Mouse (Mus musculus) kidney, adult 2 months (tissue): Measurements from ENCODE around the gene Ldhal6b. TPM values are rescaled to one million over a fixed set of nuclear protein-coding genes. Genes with fewer than 3 reads are reported as not detected.

Experiments
- DNase-seq: peaks from one replicate; pipeline ENCODE4 v3.0.0; 2021
- H3K27ac ChIP-seq: fragments of 200-500 bp; 2 replicates; pipeline ENCODE4 v1.5.1; 2012; ENCODE audit warnings: low read depth, low read length, control low read depth, inconsistent platforms; ENCODE audit not compliant: insufficient read depth
- H3K27me3 ChIP-seq: fragments of 200-500 bp; replicated peaks from 2 replicates; pipeline ENCODE4 v1.6.1; 2012; ENCODE audit warnings: mild to moderate bottlenecking, moderate library complexity, low read length, inconsistent platforms; ENCODE audit not compliant: control insufficient read depth, insufficient read depth
- H3K36me3 ChIP-seq: fragments of 200-500 bp; 2 replicates; pipeline ENCODE4 v1.6.1; 2012; ENCODE audit warnings: mild to moderate bottlenecking, moderate library complexity, low read length, inconsistent platforms; ENCODE audit not compliant: control insufficient read depth, insufficient read depth
- H3K4me1 ChIP-seq: fragments of 200-500 bp; 2 replicates; pipeline ENCODE4 v1.6.1; 2011; ENCODE audit warnings: low read length; ENCODE audit not compliant: control insufficient read depth, insufficient read depth
- H3K4me3 ChIP-seq: fragments of 200-500 bp; 2 replicates; pipeline ENCODE4 v1.5.1; 2011; ENCODE audit warnings: mild to moderate bottlenecking, low read depth, low read length, control low read depth; ENCODE audit not compliant: insufficient read depth
- CTCF ChIP-seq: fragments of 200-500 bp; conservative IDR thresholded peaks from 2 replicates; pipeline ENCODE4 v1.5.1; 2011; ENCODE audit warnings: low read depth, mild to moderate bottlenecking, control low read depth, low read length, moderate library complexity, mixed read lengths; ENCODE audit not compliant: insufficient read depth, insufficient read length
- POLR2A ChIP-seq: fragments of 200-500 bp; IDR thresholded peaks from one replicate; pipeline ENCODE4 v1.6.1; 2011; ENCODE audit warnings: low read depth, low read length, control low read depth
- WGBS: fragments of 180-500 bp; shearing (Covaris S2); methylation state at CpG from one replicate; pipeline ENCODE4 v1.1.7; 2018; 5-methylcytosine and 5-hydroxymethylcytosine counted together
- polyA plus RNA-seq: library from polyadenylated mRNA; depleted of rRNA; stranded (reverse); fragments of >200 nt; gene quantifications from 2 replicates; pipeline ENCODE4 v1.2.3, GENCODE M21; 2012

The Ldhal6b gene
- polyA plus RNA-seq, 1 experiment, result 0.27 TPM

GRCm38 (mm10) chr17:5410336-5410735, 8.2 kb downstream of the Ldhal6b start:
- WGBS, result 80% methylated on average over 4 of the region's 4 CpGs

GRCm38 (mm10) chr17:5407030-5407429, 11.5 kb downstream of the Ldhal6b start:
- no peak for TF ChIP-seq CTCF
- no peak for TF ChIP-seq POLR2A
- H3K27me3 ChIP-seq, result no peaks in the 10 kb centered on the region
- H3K27ac ChIP-seq, result no peak overlapping the region
- 73% methylated on average over 6 of the region's 6 CpGs for WGBS
- H3K4me3 ChIP-seq, result no peak overlapping the region
- no peaks in the 10 kb centered on the region; the same call in 1 of the 2 replicates for H3K4me1 ChIP-seq
- H3K36me3 ChIP-seq, result no peaks in the 10 kb centered on the region
- DNase-seq, result no peak

More at GRCm38 (mm10) chr17:5410336-5410735, 8.2 kb downstream of the Ldhal6b start:
- Histone ChIP-seq H3K4me3 (no peak overlapping the region), H3K4me1 (no peaks in the 10 kb centered on the region), H3K36me3 (no peaks in the 10 kb centered on the region), H3K27me3 (no peaks in the 10 kb centered on the region), H3K27ac (no peak overlapping the region)
- TF ChIP-seq POLR2A, result no peak
- TF ChIP-seq CTCF, result no peak
- DNase-seq, result no peak

- peak; percentile 65 for DNase-seq
- Histone ChIP-seq H3K27ac (no peak overlapping the region), H3K4me1 (no peaks in the 10 kb centered on the region; the same call in 1 of the 2 replicates), H3K36me3 (no peaks in the 10 kb centered on the region), H3K27me3 (no peaks in the 10 kb centered on the region), H3K4me3 (no peak overlapping the region)
- WGBS, result 29% methylated on average over 10 of the region's 10 CpGs
- no peak for TF ChIP-seq POLR2A
- no peak for TF ChIP-seq CTCF
Measured at GRCm38 (mm10) chr17:5406566-5406965, 12.0 kb downstream of the Ldhal6b start.

GRCm38 (mm10) chr17:5403885-5404284, 14.7 kb downstream of the Ldhal6b start:
- DNase-seq, result no peak
- no peaks in the 10 kb centered on the region; the same call in 1 of the 2 replicates for H3K4me1 ChIP-seq
- H3K4me3 ChIP-seq, result no peak overlapping the region
- no peaks in the 10 kb centered on the region for H3K36me3 ChIP-seq
- TF ChIP-seq POLR2A (no peak), CTCF (no peak)
- 90% methylated on average over 6 of the region's 6 CpGs for WGBS
- H3K27me3 ChIP-seq, result no peaks in the 10 kb centered on the region
- H3K27ac ChIP-seq, result no peak overlapping the region

- WGBS, result 26% methylated on average over 8 of the region's 8 CpGs
- H3K36me3 ChIP-seq, result no peaks in the 10 kb centered on the region
- no peak overlapping the region for H3K4me3 ChIP-seq
- H3K27ac ChIP-seq, result no peak overlapping the region
- peak; percentile 94 for DNase-seq
- TF ChIP-seq POLR2A (no peak), CTCF (peak; percentile 87)
- no peaks in the 10 kb centered on the region; the same call in 1 of the 2 replicates for H3K4me1 ChIP-seq
- H3K27me3 ChIP-seq, result no peaks in the 10 kb centered on the region
Measured at GRCm38 (mm10) chr17:5402624-5403023, 15.9 kb downstream of the Ldhal6b start.

- Histone ChIP-seq H3K27ac (no peak overlapping the region), H3K27me3 (no peaks in the 10 kb centered on the region), H3K4me1 (no peaks in the 10 kb centered on the region; the same call in 1 of the 2 replicates), H3K36me3 (no peaks in the 10 kb centered on the region), H3K4me3 (no peak overlapping the region)
- TF ChIP-seq CTCF (peak; percentile 66), POLR2A (no peak)
- DNase-seq, result peak; percentile 60
- 14% methylated on average over 9 of the region's 9 CpGs for WGBS
Measured at GRCm38 (mm10) chr17:5402069-5402468, 16.5 kb downstream of the Ldhal6b start.

GRCm38 (mm10) chr17:5401288-5401687, 17.3 kb downstream of the Ldhal6b start:
- Histone ChIP-seq H3K4me1 (no peaks in the 10 kb centered on the region; the same call in 1 of the 2 replicates), H3K27me3 (no peaks in the 10 kb centered on the region), H3K36me3 (no peaks in the 10 kb centered on the region), H3K27ac (no peak overlapping the region), H3K4me3 (no peak overlapping the region)
- TF ChIP-seq POLR2A (no peak), CTCF (no peak)
- WGBS, result 89% methylated on average over 10 of the region's 10 CpGs
- DNase-seq, result no peak
